Mouse (Mus musculus) heart, adult 18-20 months (tissue): ENCODE measurements at regions not wholly inside any gene's neighbourhood (a gene's known extent, or its start where the extent isn't known, plus 50 kb on each side); places are given as distances from the start of the nearest gene placed in this dataset.
A peak's percentile ranks its signal among the peaks of the same experiment; 100 is the strongest.

Experiments used
- DNase-seq, 2 experiments: peaks; one replicate each; pipeline ENCODE4 v3.0.0; 2021 to 2022; ENCODE audit warnings: mixed read lengths in 1 of 2

GRCm38 (mm10) chrX:61046700-61047099, 138.7 kb downstream of the Cdr1 start:
- peak in 1 of 2 experiments; percentile 0 for DNase-seq

- no peak for DNase-seq
These were observed 142.2 kb downstream of the Cdr1 start for GRCm38 (mm10) chrX:61043147-61043546.
